Mouse (Mus musculus): ENCODE results near the gene Litaf.

Litaf gene

DNA sequence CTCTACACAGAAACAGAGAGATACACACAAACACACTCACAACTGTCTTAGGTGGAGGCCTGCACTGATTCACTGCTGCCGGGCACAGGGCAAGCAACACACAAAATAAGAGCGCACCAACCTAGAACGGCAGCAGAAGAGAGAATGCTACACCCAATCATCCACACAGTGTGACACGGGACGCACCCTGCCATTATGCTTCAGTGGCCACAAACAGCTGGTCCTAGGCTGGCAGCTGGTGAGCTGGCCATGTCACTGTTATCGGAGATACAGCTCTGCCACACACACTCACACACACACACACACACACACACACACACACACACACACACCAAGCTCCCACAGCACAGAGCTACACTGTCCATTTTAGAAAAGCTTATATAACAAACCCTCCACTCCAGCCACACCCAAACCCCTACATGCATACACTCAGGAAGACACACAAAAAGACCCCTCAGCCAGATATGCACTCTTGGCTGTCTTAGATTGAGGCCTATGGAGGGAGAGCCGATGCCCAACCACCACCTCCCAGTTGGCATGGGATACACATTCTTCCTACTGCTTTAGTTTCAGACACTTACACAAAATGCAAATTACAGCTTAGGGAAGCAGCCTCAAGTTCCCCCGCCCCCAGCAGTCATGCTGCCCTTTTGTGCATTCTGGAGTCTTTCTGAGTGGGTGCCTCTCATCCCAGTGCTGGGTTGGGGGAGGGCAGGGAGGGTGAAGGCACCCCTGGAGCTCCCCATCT lies 108.8 kb downstream of the Litaf start:
- no peak for DNase-seq (ENCODE audit: low spot score in 2 of 2)

DNA sequence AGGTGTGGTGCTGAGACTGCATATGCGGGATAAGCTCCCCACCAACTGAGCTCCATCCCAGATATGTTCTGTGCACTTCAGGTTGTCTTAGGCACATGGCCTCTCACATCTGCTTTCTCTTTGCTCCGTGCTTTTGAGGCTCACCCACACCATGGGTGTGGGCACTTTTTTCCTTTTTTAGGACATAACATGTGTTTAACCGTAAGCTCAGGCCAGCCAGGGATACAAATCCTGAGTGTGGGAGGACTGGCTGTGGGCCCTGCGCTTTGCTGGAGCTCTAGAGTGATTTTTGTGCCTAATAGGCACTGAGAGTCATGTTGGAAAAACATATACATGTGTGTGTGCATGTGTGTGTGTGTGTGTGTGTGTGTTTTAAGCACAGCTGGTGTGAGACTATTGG lies 110.9 kb downstream of the Litaf start:
- no peak for DNase-seq (ENCODE audit: low spot score in 2 of 2)

DNA sequence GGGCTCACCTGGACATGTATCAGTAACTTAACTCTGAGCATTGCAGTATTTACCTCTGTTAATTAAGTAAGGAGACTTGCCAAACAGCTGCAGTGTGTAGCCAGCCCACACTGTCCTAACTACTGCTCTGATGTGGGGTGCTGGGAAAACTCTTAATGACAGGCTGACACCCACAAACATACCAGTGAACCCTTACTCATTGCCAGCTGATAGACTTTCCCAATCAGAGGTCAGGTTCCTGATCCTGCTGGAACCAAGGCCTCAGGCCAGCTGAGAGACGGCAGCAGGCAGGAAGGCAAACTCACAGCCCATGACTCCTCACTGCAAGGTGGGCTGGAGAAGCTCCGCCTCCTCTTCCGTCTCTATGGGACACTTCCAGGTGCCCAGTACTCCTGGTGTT lies 113.1 kb downstream of the Litaf start:
- no peak for DNase-seq (ENCODE audit: low spot score in 2 of 2)

DNA sequence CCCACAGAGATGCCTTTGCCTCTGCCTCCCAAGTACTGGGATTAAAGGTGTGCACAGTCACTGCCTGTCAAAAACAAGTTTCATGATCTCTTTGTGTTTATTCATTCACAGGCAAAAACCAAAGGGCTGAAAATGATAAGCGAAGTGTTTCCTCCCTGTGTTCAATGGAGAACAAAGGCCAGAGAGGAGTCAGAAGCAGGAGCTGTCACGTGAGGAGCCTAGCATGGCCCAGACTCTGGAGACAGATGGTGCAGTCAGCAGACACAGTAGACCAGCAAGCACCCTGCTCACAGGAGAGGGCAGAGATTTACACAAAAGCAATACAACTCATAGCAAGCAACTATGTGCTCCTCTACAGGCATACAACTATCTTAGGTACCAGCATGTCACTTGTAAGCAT lies 113.9 kb downstream of the Litaf start:
- DNase-seq (ENCODE audit: low spot score in 2 of 2) = no peak

DNA sequence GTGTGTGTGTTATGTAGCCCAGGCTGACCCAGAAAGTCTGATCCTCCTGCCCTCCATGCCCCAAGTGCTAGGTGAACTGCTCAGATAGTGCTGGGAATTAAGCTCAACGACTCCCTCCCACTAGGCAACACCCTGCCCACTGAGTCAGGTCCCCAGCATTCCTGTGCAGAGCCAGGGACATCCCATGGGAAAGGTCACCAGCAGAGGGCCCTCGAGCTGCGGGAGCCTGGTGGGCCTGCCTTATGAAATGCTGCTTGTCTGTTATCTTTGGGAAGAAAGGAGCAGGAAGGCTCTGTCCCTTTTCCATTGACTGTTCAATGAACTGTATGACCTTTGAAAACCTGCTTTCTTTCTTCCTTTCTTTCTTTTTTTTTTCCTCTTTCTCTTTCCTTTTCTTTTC lies 114.4 kb downstream of the Litaf start:
- DNase-seq (ENCODE audit: low spot score in 2 of 2) = no peak

DNA sequence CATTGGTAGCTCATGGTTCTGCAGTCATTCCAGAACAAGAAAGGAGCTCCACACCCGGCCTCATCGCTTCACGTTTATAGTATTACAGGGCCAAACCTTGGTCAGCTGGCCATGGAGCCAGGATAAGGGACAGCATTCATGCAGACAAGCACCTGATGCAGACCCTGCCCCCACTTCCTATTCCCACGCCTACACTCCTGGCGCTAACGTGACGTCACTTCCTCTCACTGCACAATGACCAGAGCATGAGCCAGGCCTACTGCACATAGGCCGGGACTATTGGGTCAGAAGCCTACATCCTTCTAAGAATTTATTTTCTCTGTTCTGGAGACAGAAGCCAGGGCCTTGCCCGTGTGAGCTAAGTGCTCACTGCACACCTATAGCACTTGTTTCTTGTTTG lies 115.4 kb downstream of the Litaf start:
- DNase-seq (ENCODE audit: low spot score in 2 of 2) = no peak

DNA sequence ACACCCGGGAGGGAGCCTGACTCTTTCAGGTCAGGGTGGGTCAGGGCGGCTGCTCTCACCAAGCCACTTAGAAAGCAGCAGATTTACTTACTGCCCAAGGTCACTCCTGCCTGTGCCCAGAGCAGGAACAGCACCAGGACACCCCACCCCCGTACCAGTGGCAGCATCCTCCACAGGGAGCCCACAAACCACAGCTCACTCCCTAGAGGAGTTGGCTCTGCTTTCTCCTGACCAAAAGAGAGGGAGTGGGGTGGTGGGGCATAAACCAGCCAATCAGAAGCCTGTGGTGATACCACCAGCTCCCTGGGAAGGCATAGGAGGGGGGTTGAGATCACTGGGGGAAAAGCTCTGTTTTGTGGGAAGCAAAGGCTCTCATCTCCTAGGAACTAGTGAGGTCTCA lies 118.2 kb downstream of the Litaf start:
- DNase-seq (ENCODE audit: low spot score in 2 of 2) = no peak

DNA sequence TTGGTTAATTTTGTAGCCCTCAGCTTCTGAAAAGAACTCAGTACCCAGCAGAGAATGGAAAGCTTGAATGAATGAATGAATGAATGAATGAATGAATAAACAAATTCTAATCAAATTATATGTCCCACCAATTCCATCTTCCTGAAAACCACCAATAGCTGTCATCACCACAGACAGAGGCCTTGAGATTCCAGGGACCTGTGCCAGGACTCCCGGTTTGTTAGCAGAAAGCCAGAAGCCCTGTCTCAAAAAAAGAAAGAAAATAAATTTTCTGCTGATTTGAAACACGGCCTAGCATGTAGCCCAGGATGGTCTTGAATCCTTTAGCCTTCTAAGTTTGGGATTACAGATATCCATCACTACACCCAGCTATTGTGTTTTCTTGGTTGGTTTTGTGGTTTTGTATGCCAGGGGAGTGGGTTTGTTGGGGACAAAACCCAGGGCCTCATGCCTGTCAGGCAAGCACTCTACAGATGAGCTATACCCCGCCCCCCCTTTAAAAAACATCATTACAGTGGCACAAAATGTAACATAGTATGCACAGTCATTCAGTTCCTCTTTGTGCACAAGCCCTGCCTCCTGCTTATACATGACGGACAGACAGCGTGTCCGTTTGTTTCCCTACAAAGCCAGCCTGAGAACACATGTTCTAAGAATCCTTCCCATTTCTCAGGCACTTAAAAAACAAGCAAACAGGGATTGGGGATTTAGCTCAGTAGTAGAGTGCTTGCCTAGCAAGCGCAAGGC lies 120.4 kb downstream of the Litaf start:
- no peak for DNase-seq (ENCODE audit: low spot score in 2 of 2)

DNA sequence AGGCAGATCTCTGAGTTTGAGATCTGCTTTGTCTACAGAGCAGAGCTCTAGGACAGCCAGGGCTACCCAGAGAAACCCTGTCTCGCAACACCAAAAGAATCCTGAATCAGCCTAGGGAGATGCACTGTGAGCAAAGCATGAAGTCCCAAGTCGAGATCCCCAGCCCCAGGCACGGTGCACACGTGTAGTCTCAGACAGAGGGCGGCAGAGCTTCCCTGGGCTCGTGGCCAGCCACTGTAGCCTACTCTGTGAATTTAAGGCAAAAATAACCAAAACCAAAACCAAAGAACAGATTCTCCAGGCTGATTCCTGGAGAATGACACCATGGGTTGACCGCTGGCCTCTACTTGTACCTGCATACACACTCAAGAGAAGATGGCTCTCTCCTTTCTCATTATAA lies 121.4 kb downstream of the Litaf start:
- DNase-seq (ENCODE audit: low spot score in 2 of 2) = no peak

DNA sequence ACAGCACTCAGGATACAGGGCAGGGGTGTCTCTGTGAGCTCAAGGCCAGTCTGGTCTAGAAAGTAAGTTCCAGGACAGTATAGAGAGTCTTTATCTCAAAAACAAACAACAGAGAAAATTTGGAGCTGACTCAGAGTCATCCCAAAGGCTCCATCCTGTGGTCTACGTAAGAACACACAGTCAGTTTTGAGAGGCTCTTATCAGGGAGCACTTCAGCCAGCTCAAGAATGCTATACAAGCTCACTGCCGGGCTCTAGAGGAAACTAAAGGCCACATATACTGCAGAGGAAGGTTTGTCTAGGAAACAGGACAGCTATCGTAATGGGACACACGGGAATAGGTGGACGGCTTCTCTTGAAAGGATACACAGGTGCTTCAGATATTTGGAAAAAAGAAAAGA lies 122.7 kb downstream of the Litaf start:
- no peak for DNase-seq (ENCODE audit: low spot score in 2 of 2)

DNA sequence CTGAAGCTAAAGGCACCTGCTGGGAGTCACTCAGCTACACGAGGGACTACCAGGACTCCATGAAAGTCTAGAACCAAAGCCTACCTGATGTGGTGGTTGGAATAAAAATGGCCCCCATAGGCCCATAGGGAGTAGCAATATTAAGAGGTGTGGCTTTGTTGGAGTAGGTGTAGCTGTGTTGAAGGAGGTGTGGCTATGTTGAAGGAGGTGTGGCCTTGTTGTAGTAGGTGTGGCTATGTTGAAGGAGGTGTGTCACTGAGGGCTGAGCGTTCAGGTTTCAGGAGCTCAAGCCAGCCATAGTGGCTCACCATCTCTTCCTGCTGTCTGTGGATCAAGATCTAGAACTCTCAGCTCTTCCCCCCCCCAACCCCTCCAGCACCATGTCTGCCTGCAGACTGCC lies 125.3 kb downstream of the Litaf start:
- DNase-seq (ENCODE audit: low spot score in 2 of 2) = no peak

DNA sequence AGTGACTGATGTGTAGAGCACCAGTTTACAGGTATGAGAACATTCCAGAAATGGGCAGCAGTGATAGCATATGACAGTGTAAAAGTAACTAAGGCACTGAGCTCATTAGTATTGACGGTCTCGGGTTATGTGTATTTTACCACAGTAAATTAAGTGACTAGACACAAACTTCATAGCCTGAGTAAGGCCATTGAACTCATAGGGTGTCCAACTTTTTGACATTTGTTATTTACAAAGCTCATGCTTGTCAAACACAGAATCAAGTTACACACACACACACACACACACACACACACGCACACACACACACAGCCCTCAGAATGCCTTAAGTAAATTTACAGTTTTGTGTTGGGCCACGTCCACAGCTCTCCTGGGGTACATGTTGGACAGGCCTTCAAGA lies 126.0 kb downstream of the Litaf start:
- DNase-seq (ENCODE audit: low spot score in 2 of 2) = no peak

DNA sequence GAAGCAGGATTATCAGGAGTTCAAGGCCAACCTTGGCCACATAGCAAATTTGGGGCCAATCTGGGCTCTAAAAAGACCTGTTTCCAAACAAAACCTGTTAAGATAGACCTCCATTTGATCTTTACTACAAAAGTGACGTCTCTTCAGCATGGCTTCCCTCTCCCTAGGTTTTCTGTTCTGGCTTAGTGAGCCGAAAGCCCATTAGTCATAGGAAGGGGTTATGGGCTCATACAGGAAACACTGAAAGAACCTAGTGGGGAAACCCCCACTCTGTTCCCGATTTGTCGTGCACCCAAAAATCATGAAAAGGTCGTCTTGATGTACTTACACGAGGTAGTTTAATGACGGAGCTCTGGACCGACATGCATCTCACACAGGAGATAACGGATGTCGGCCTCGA lies 128.5 kb downstream of the Litaf start:
- DNase-seq (ENCODE audit: low spot score in 2 of 2) = no peak

DNA sequence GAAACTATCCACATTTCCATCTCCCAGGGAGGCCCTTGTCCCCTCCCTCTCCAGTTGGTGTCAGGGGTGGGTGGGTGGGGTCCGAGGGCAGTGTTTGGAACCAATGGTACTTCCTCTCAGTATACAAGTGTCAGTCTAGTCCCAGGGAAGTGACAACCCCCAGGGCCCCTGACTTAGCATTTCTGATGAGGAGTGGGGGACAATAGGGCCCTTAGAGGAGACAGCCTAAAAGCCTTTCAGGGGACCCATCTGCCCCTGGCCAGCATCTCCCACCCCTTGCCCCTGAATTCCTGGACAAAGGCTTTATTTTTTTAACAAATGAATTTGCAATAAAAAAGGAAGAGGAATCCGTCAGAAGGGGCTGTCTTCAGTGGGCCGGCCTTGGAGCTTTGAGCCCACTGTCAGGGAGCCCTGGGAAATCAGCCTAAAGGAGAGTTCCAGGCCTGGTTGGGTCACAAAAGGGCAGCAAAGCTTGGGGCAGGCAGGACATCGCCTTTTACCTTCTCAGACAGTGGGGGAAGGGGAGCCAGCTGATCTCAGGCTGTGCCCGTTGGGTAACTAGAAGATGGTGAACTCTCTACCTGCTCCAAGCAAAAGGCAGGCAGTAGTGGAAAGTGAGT lies 129.1 kb downstream of the Litaf start:
- no peak for DNase-seq (ENCODE audit: low spot score in 2 of 2)

DNA sequence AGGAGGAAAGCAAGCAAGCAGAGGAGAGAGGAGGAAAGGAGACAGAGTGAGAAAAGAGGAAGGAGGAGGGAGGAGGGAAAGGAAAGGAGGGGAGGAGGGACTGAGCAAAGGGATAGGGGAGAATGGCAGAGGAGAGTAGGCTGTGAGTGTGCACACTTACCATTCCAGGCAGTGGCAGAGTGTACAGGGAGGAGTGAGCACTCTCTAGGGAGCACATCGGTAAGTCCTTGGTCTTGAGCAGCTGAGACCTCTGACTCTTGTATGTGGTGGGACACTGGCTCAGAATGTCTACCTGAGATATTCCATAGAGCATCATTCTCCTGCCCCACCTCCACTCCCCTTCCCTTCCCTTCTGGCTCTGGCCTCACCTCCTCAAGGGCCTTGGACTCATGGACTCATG lies 131.9 kb downstream of the Litaf start:
- no peak for DNase-seq (ENCODE audit: low spot score in 2 of 2)

DNA sequence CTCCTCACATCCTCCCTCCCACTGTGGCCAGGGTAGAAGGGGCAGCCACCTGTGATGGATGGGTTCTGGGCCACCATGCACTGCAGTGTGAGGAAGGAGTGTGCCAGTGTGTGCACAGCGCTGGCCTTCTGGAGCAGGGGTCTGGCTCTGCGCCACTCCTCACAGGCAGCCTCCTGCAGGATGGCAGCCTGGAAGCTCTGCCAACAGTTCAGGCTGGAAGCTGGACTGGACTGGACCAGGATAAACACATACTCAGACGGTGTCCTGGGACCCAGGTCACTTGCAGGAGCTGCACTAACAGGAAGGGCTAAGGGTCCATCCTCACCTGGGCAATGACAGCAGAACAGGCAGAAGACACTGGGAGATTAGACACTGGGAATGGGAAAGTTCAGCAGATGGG lies 132.6 kb downstream of the Litaf start:
- DNase-seq (ENCODE audit: low spot score in 2 of 2) = no peak

DNA sequence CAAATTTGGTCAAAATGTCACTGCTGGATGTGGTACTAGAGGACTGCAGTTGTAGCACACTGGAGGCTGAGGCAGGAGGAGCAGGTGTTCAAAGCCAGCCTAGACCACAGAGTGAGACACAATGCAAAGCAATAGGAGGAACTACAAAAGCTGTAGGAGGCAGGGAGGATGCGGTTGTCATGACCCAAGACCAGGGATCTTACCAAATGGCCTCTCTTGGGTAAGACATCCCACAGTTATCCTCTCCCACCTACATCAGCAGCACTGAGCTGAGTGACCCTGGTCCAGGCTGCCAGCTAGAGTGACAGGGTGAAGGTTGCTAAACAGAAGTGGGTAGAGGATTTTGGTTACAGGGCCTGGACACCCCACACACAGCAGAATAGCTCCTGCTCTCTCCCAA lies 138.9 kb downstream of the Litaf start:
- DNase-seq (ENCODE audit: low spot score in 2 of 2) = no peak

DNA sequence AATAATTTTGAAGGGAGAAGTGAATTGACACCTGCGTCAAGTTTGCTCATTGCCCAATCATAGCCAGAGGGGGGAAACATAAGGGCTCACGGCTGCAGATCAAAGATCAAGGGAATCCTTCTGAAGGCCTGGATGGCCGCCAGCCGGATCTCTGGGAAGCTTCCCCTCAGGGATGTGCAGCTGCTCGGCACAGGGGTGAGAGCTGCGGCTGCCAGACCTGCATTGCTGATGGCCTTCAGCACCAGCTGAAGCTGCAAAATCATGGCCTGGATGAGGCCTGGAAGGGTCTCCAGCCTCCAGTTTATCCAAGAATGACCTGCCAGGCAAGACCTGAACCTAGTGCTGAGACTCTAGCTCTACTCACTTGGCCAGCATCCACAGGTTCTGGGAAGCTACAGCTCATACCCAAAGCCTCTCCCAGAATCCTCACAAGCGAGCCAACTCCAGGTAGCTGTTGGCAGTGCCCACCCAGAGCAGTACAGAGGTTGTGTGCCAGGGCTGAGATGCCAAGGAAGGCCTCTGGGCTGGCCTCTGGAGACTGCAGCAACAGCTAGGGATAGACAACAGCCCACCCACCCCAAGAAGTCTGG lies 140.3 kb downstream of the Litaf start:
- no peak for DNase-seq (ENCODE audit: low spot score in 2 of 2)

DNA sequence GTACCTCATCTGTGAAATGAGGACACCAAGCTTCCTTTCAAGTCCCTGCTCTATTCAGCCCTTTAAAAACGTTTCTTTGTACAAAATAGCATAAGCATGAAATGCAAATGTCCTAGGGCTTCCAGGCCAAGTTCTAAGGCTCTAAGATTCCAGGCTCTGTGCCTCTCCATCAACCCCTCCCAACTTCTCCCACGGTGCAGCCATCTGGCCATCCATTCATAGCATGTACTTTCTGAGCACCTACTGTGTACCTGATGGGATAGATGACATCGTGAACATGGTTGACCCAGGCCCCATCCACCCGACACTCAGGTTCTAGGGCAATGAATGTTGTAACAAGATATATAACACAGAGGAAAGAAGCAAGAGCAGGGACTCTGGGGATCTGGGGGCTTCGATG lies 142.4 kb downstream of the Litaf start:
- no peak for DNase-seq (ENCODE audit: low spot score in 2 of 2)

DNA sequence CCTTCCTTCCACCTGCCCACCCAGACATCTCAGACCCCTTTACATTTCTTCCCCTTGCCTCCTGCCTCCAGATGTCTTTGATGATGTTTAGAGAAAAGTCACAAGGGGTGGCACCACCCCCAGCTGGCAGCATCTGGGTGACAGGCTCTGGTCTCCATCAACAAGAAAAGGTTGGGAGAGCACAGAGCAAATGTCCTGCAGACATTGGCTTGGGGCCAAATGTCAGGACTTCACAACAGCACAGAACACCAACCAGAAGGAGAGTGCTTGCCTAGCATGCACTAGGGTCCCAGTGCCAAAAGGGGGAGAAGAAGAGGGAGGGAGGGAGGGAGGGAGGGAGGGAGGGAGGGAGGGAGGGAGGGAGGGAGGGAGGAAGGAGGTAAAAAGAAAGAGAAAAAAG lies 146.1 kb downstream of the Litaf start:
- no peak for DNase-seq (ENCODE audit: low spot score in 2 of 2)

DNA sequence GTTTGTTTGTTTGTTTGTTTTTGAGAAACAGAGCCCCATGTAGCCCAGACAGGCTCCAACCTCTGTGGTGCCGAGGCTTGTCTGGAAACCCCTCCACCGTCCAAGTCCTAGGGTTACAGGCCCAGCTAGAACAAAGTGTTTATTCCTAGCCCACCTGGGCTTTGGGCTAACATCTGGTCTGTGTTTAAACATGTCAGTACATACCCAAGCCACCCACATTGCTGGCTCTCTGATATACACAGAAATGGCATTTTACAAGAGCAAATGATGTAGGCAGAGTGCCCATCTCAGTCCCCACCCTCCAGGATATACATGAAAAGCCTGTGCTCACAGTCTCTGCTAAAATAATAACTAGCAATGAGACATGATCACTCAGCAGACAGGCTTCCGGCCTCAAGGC lies 149.7 kb downstream of the Litaf start:
- DNase-seq (ENCODE audit: low spot score in 2 of 2) = no peak

DNA sequence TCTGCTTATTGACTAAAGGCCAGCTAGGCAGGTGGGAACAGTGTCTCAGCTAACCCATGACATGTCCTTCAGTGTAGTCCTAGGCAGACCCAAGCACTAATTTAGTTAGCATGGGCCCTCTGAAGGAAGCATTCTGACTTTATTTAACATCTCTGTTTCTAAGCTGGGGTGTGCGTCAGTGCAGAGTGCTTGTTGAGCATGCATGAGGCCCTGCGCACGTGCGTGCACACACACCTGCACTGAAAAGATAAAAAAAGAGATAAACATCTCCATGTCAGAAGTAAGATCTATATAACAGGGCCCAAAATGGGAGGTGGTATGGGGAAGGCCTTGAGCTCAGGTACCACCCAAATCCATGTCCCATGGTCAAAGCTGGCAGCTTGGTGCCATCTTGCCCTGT lies 150.9 kb downstream of the Litaf start:
- DNase-seq (ENCODE audit: low spot score in 2 of 2) = no peak

DNA sequence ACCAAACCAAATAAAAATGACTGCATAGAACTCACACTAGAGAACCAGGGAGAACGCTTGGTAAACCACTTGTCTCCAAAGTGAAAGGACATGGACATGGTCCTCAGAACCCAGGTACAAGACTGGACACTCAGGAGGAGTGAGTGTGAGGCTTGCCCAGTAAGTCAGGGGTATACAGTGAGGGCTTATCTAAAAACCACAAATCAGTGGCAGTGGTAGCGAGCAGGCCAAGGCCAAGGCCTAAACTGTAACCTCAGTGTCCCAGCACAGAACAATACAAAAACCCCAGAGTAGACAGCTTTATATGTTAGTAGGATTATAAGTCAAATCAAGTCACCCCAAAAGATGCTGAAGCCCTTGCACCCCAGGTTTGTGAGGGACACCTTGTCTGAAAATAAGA lies 154.9 kb downstream of the Litaf start:
- DNase-seq (ENCODE audit: low spot score in 2 of 2) = no peak
